Mouse (Mus musculus) brain, embryonic 18.5 days (tissue): ENCODE measurements around the gene Shank3.

Experiments used
- DNase-seq: peaks from one replicate; pipeline ENCODE4 v3.0.0-alpha.2; 2012; ENCODE audit warnings: low read depth, low spot score

Gene Shank3

GRCm38 (mm10) chr15:89477091-89477491, 22.3 kb upstream of the Shank3 start, which contains the start of gene Arsa:
TSS of gene Arsa (minus strand) at chr15:89477425.
- DNase-seq, result no peak

- DNase-seq, result no peak
Measured at GRCm38 (mm10) chr15:89477806-89478205, 21.6 kb upstream of the Shank3 start.

GRCm38 (mm10) chr15:89478622-89479021, 20.8 kb upstream of the Shank3 start:
- DNase-seq, result no peak

- DNase-seq, result no peak
Measured at GRCm38 (mm10) chr15:89480584-89480983, 18.8 kb upstream of the Shank3 start.

DNA sequence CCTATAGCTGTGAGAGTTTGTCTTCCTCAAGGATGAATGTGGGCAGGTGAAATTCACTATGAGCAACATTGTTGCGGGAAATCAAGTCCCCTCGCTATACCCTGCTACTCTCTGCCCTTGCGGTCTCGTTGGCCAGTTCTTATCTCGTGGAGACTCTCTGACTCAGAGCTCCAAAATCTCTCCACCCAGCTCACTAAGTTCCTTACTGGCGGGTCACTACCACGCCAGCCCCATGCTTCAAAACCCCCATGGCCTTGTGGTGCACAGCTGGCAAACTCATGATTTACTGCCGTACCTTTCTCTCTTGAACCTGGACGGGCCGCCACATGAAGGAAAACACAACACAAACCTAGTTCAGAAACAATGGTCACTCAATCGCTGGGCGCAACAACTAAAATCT, 11.2 kb upstream of the Shank3 start:
- DNase-seq, result no peak

GRCm38 (mm10) chr15:89488611-89489117, 10.8 kb upstream of the Shank3 start:
- no peak for DNase-seq

DNA sequence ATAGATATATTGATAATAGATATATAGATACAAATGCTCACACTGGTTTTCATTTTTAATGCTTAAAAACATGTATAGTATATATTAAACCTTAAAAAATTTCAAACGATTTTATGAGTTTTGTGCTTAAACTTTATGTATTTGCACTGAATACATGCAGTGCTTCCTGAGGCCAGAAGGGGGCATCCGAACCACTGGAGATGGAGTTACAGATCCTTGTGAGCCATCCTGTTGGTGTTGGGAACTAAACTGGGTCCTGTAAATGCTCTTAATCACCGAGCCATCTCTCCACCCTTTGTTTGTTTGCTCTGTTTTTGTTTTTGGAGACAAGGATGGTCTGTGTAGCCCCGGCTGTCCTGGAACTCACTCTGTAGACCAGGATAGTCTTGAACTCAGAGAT, 4.5 kb upstream of the Shank3 start:
- DNase-seq, result no peak

DNA sequence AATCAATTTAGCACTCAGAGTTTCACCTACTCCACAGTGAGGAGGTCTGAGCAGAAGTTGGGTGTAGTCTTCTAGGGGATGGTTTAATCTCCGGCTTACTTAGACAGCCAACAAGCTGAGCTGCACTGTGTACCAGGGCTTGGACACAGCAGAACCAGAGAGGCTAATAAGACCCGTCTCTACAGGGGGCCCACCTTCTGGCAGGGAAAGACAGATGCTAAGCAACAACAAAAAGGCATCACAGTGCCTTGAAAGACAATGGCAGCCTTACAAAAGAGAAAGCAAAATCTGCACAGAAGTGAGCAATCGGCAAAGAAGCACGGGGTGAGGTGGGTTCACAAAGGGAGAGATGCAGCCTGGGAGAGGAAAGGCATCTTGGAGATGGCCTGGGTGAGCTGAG, 3.3 kb upstream of the Shank3 start:
- no peak for DNase-seq

DNA sequence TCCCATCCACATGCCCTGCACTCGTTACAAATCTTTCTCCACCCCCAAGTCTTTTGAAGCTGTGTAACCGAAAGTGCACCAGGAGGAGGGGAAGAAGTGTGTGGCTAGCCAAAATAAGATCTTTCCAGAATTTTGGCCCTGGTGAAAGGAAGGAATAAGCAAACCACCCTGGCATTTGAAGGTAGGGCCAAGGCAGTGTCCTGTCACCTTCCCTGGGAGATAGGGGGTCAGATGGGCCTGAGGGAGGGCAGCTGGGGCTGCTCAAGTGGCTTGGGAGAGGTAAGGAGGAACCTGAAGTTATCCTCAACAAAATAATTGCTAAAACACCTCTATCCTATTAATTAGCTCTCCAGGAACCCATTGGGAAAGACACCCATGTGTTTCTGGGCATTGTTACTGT, 2.6 kb upstream of the Shank3 start:
- no peak for DNase-seq

DNA sequence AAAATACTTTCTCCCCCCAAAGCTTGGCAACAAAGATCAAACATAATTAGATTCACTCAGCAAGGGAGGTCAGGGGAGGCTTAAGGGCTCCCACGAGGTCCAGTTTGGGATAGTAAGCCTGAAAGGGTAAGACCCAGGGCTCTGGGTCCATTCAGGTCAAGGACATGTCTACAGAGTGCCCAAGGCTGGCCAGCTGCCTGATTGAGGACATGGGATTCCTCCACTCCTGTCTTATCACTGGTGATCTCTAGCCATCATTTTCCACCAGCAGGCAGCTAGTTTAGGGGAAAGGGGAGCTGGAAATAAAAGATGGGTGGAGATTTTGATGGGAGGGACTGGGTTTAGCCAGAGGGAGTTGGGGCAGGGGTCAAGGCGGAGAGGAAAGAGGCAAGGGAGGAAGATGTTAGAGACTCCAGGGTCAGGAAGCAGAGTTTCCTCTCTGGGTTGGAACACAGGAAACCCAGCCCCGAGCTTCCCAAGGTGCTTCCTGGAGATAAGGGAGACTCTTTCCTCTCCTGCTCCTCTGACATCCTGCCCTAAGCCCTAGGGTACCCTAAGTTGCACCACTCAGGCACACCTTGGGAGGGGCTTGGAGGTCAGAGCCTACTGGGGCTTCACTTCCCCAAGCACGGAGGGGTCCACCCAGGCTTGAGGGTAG, 1.9 kb upstream of the Shank3 start:
- no peak for DNase-seq

DNA sequence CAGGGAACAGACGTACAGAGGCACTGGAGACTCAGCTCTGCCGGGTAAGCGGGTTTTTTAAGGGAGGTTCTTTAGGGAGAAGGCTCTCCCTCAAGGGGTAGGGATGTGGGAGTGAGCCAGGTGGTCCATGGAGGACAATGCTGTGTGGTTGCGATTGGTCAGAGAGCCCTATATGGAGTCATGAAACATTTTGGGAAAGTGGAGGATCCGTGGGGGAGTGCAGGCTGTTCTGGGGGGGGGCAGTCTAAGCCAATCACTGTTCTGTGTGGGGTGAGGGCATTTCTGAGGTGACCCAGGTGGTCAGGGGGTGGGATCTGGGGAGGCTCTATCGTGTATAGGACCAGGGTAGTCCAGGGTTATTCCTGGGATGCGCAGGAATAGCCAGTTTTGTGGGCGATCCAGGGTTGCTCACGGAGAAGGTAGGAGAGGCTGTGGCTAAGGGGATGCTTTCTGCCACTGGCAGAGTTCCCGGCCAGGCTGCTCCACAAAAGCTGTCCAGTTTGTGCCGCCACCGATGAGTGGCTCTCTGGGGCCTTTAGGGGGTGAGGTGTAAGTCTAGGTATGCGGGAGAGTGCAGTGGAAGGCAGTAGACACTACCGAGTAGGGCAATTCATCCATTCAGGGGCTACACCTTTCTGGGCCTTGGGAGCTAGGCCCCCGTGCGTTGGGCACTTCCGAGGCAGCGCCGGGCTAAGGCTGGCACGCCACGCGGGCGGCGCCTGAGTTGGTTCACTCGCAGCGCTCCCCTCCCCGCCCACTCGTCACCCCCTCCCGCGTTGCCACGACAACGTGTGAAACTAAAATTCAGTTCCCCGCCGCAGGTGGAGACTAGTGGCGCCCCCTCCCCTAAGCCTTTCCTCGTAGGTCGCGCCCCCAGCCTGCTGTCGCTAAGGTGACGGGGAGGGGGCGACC, 1.1 kb upstream of the Shank3 start:
- DNase-seq, result no peak

DNA sequence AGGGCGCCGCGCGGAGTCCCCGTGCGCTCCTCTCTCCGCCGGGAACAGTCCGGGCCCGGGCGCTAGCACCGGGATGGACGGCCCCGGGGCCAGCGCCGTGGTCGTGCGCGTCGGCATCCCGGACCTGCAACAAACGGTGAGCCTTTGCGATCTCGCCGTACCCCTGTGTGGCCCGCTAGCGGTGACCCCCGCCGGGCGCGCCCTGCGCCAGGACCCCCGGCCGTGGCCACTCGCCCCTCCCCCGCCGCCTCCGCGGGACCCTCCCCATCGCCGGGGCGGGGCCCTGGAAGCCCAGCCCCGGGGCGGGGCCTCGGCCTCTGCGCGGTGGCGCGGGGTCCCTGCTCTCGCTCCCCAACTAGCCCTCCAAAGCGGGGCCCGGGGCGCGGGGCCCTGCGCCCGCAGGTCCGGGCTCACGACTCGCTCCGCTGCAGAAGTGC, 379 bp downstream of the Shank3 start:
- no peak for DNase-seq

DNA sequence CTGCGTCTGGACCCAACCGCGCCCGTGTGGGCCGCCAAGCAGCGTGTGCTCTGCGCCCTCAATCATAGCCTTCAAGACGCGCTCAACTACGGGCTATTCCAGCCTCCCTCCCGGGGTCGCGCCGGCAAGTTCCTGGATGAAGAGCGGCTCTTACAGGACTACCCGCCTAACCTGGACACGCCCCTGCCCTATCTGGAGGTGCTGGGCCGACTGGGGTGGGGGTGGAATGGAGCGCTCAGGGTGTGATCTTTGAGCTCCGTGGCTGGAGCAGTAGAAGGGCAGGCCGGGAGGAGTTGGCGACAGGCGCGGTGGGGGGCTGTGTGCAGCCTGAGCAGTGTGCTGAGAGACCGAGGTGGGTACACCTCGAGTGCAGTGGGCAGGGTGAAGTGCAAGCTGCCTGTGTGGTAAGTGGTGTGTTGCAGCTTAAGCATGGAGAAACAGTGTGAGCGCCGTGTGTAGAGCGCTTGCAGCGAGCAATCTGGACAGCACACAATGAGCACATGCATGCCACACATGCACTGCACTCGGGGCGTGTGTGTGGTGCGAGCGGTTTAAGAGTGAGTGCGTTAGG, 883 bp downstream of the Shank3 start:
- DNase-seq, result no peak

GRCm38 (mm10) chr15:89501321-89501720, 1.9 kb downstream of the Shank3 start:
- DNase-seq, result no peak

DNA sequence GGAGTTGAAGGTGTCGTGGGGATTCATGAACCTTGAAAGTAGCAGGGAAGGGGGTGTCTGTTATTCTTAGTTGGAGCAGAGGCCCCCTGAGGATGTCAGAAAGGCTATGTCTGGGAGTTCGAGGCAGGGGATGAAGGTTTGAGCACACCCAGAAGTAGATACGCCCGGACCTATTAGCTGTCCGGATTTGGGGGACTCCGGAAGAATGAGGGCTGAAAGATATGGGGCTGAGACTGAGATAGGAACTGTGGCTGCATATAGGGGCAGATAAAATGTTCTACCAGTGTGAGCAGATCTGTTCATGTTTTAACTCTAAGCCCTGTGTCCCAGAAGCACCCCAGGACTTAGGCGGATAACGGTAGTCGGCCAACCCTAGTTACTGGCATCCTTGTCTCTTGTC, 5.4 kb downstream of the Shank3 start:
- no peak for DNase-seq

GRCm38 (mm10) chr15:89507751-89508150, 8.3 kb downstream of the Shank3 start:
- DNase-seq, result no peak

- DNase-seq, result no peak
Measured at GRCm38 (mm10) chr15:89512679-89513078, 13.3 kb downstream of the Shank3 start.

DNA sequence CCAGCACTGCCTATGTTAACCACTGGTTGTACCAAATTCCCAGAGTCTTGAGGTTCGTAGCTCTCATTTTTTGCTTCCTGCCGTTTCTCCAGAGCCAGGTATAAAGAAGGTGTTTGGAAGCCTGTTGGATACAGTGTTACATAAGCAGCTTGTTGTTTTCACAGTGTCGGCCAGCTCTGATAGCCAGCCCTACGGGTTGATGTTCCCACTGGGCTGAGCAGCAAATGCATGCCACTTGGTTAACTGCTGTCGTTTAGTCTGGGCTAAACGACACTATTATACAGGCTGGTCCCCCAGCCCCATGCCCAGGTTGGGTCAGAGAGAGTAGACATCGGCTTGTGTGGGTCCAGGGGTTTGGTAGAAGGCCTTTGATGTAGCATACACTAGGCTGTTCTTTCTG, 22.5 kb downstream of the Shank3 start:
- no peak for DNase-seq

GRCm38 (mm10) chr15:89522566-89523282, 23.3 kb downstream of the Shank3 start:
- DNase-seq, result no peak

DNA sequence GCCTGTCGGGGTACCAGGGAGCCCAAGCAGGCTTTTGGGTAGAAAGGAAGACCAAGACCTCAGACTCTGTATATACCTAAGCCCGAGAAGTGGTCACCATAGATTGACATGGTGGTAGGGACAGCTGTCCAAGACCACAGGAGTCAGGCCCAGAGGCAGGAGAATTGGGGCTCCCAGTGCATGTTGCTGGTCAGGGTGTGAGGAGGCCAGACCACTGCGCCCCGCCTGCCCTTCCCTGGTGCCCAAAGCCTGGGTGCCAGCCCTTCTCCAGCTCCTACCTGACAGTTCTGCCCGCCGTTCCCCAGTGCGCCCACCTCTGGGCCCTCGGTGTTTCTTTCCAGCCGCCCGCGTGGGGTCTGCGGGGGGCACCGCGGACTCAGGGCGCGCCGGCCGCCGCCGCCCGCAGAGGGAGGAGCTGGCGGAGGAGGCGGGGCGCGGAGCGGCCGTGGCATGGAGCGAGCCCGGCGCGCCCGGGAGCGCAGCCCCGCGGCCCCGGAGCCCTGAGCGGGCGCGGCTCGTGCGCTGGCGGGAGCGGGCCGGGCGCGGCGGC, 23.9 kb downstream of the Shank3 start:
- DNase-seq, result no peak

- DNase-seq, result no peak
Measured at GRCm38 (mm10) chr15:89524001-89524571, 24.7 kb downstream of the Shank3 start.
